Mouse (Mus musculus): ENCODE measurements around the gene Ube2o. TPM values are rescaled to one million over a fixed set of nuclear protein-coding genes. Genes with fewer than 3 reads are reported as not detected.
A peak's percentile ranks its signal among the peaks of the same experiment; 100 is the strongest.

Gene Ube2o
- polyA plus RNA-seq, 1 experiment: 23.1 TPM

GRCm38 (mm10) chr11:116556308-116556707 is 24.9 kb downstream of the Ube2o start:
- Histone ChIP-seq H3K36me3 (ENCODE audit: control insufficient read depth, insufficient read depth) (no peaks in the 10 kb centered on the region), H3K27me3 (ENCODE audit: control insufficient read depth, insufficient read depth, insufficient read length) (no peaks in the 10 kb centered on the region), H3K4me3 (ENCODE audit: insufficient read depth, poor library complexity, severe bottlenecking) (no peak overlapping the region), H3ac (ENCODE audit: control insufficient read depth, insufficient read length, low read depth) (no peak overlapping the region), H3K79me3 (ENCODE audit: low read depth) (peaks cover 51% of the 10 kb centered on the region), H3K79me2 (ENCODE audit: control insufficient read depth, insufficient read depth) (peaks cover 97% of the 10 kb centered on the region)
- TF ChIP-seq FOSL1 (IDR thresholded peaks at IDR 0.05; ENCODE audit: insufficient read depth, low read length, poor library complexity, severe bottlenecking): no peak
- no peak for TF ChIP-seq MAX (IDR thresholded peaks at IDR 0.05)
- no peak for TF ChIP-seq MYOG (IDR thresholded peaks at IDR 0.05; ENCODE audit: control insufficient read depth, extremely low read depth, insufficient read length)
- TF ChIP-seq MYOD1 (IDR thresholded peaks at IDR 0.05; ENCODE audit: control insufficient read depth, insufficient read length, low read depth): no peak
- no peak for TF ChIP-seq CEBPB (IDR thresholded peaks at IDR 0.05; ENCODE audit: low read depth)
- no peak for TF ChIP-seq CTCF (IDR thresholded peaks at IDR 0.05; ENCODE audit: control insufficient read depth, insufficient read depth, insufficient read length)
- no peak for TF ChIP-seq USF1 (IDR thresholded peaks at IDR 0.05; ENCODE audit: low read depth)

- Histone ChIP-seq H3K27me3 (ENCODE audit: control insufficient read depth, insufficient read depth, insufficient read length) (no peaks in the 10 kb centered on the region), H3K4me3 (ENCODE audit: insufficient read depth, poor library complexity, severe bottlenecking) (no peak overlapping the region), H3K36me3 (ENCODE audit: control insufficient read depth, insufficient read depth) (no peaks in the 10 kb centered on the region), H3K79me2 (ENCODE audit: control insufficient read depth, insufficient read depth) (peaks cover 97% of the 10 kb centered on the region), H3ac (ENCODE audit: control insufficient read depth, insufficient read length, low read depth) (no peak overlapping the region), H3K79me3 (ENCODE audit: low read depth) (peaks cover 50% of the 10 kb centered on the region)
- no peak for TF ChIP-seq CEBPB (IDR thresholded peaks at IDR 0.05; ENCODE audit: low read depth)
- TF ChIP-seq MAX (IDR thresholded peaks at IDR 0.05): no peak
- no peak for TF ChIP-seq MYOG (IDR thresholded peaks at IDR 0.05; ENCODE audit: control insufficient read depth, extremely low read depth, insufficient read length)
- no peak for TF ChIP-seq FOSL1 (IDR thresholded peaks at IDR 0.05; ENCODE audit: insufficient read depth, low read length, poor library complexity, severe bottlenecking)
- TF ChIP-seq MYOD1 (IDR thresholded peaks at IDR 0.05; ENCODE audit: control insufficient read depth, insufficient read length, low read depth): no peak
- no peak for TF ChIP-seq USF1 (IDR thresholded peaks at IDR 0.05; ENCODE audit: low read depth)
- TF ChIP-seq CTCF (IDR thresholded peaks at IDR 0.05; ENCODE audit: control insufficient read depth, insufficient read depth, insufficient read length): no peak
These were observed 25.7 kb downstream of the Ube2o start for GRCm38 (mm10) chr11:116555572-116555971.

GRCm38 (mm10) chr11:116554171-116554878 is 26.9 kb downstream of the Ube2o start:
- Histone ChIP-seq H3K36me3 (ENCODE audit: control insufficient read depth, insufficient read depth) (no peaks in the 10 kb centered on the region), H3K27me3 (ENCODE audit: control insufficient read depth, insufficient read depth, insufficient read length) (no peaks in the 10 kb centered on the region), H3K79me2 (ENCODE audit: control insufficient read depth, insufficient read depth) (peaks cover 99% of the 10 kb centered on the region), H3K4me3 (ENCODE audit: insufficient read depth, poor library complexity, severe bottlenecking) (no peak overlapping the region), H3ac (ENCODE audit: control insufficient read depth, insufficient read length, low read depth) (no peak overlapping the region), H3K79me3 (ENCODE audit: low read depth) (peaks cover 48% of the 10 kb centered on the region)
- TF ChIP-seq CTCF (IDR thresholded peaks at IDR 0.05; ENCODE audit: control insufficient read depth, insufficient read depth, insufficient read length) (peak; percentile 44), FOSL1 (IDR thresholded peaks at IDR 0.05; ENCODE audit: insufficient read depth, low read length, poor library complexity, severe bottlenecking) (no peak), MYOG (IDR thresholded peaks at IDR 0.05; ENCODE audit: control insufficient read depth, extremely low read depth, insufficient read length) (no peak), USF1 (IDR thresholded peaks at IDR 0.05; ENCODE audit: low read depth) (no peak)

GRCm38 (mm10) chr11:116552194-116552593 is 29.1 kb downstream of the Ube2o start:
- Histone ChIP-seq H3K79me3 (ENCODE audit: low read depth) (peaks cover 38% of the 10 kb centered on the region), H3K36me3 (ENCODE audit: control insufficient read depth, insufficient read depth) (peaks cover 1% of the 10 kb centered on the region)
- TF ChIP-seq MAX (IDR thresholded peaks at IDR 0.05) (no peak), USF1 (IDR thresholded peaks at IDR 0.05; ENCODE audit: low read depth) (no peak), CTCF (IDR thresholded peaks at IDR 0.05; ENCODE audit: control insufficient read depth, insufficient read depth, insufficient read length) (no peak), MYOD1 (IDR thresholded peaks at IDR 0.05; ENCODE audit: control insufficient read depth, insufficient read length, low read depth) (no peak), CEBPB (IDR thresholded peaks at IDR 0.05; ENCODE audit: low read depth) (no peak), MYOG (IDR thresholded peaks at IDR 0.05; ENCODE audit: control insufficient read depth, extremely low read depth, insufficient read length) (no peak), FOSL1 (IDR thresholded peaks at IDR 0.05; ENCODE audit: insufficient read depth, low read length, poor library complexity, severe bottlenecking) (no peak)

GRCm38 (mm10) chr11:116550748-116551147 is 30.5 kb downstream of the Ube2o start:
- no peak overlapping the region for H3K4me3 ChIP-seq (ENCODE audit: insufficient read depth, poor library complexity, severe bottlenecking)
- H3K36me3 ChIP-seq (ENCODE audit: control insufficient read depth, insufficient read depth): peaks cover 16% of the 10 kb centered on the region
- no peaks in the 10 kb centered on the region for H3K27me3 ChIP-seq (ENCODE audit: control insufficient read depth, insufficient read depth, insufficient read length)
- H3ac ChIP-seq (ENCODE audit: control insufficient read depth, insufficient read length, low read depth): no peak overlapping the region
- H3K79me2 ChIP-seq (ENCODE audit: control insufficient read depth, insufficient read depth): peaks cover 67% of the 10 kb centered on the region
- H3K79me3 ChIP-seq (ENCODE audit: low read depth): peaks cover 32% of the 10 kb centered on the region
- TF ChIP-seq MYOD1 (IDR thresholded peaks at IDR 0.05; ENCODE audit: control insufficient read depth, insufficient read length, low read depth) (no peak), MAX (IDR thresholded peaks at IDR 0.05) (no peak), FOSL1 (IDR thresholded peaks at IDR 0.05; ENCODE audit: insufficient read depth, low read length, poor library complexity, severe bottlenecking) (no peak), USF1 (IDR thresholded peaks at IDR 0.05; ENCODE audit: low read depth) (no peak), MYOG (IDR thresholded peaks at IDR 0.05; ENCODE audit: control insufficient read depth, extremely low read depth, insufficient read length) (no peak), CEBPB (IDR thresholded peaks at IDR 0.05; ENCODE audit: low read depth) (no peak), CTCF (IDR thresholded peaks at IDR 0.05; ENCODE audit: control insufficient read depth, insufficient read depth, insufficient read length) (no peak)

More at GRCm38 (mm10) chr11:116552194-116552593, 29.1 kb downstream of the Ube2o start:
- Histone ChIP-seq H3K27me3 (ENCODE audit: control insufficient read depth, insufficient read depth, insufficient read length) (no peaks in the 10 kb centered on the region), H3ac (ENCODE audit: control insufficient read depth, insufficient read length, low read depth) (no peak overlapping the region), H3K79me2 (ENCODE audit: control insufficient read depth, insufficient read depth) (peaks cover 81% of the 10 kb centered on the region), H3K4me3 (ENCODE audit: insufficient read depth, poor library complexity, severe bottlenecking) (no peak overlapping the region)
